Mouse (Mus musculus) C2C12 (cell line): ENCODE measurements at regions not wholly inside any gene's neighbourhood (a gene's known extent, or its start where the extent isn't known, plus 50 kb on each side); places are given as distances from the start of the nearest gene placed in this dataset.

Source experiments
- H3K27me3 ChIP-seq: one replicate; pipeline ENCODE4 v1.6.1; 2011; ENCODE audit not compliant: control insufficient read depth, insufficient read depth, insufficient read length
- H3K36me3 ChIP-seq: one replicate; pipeline ENCODE4 v1.6.1; 2011; ENCODE audit not compliant: control insufficient read depth, insufficient read depth
- H3K4me3 ChIP-seq: one replicate; pipeline ENCODE4 v1.5.1; 2011; ENCODE audit warnings: mild to moderate bottlenecking, control low read depth; ENCODE audit not compliant: poor library complexity, insufficient read depth, severe bottlenecking
- H3K79me2 ChIP-seq: one replicate; pipeline ENCODE4 v1.6.1; 2011; ENCODE audit not compliant: control insufficient read depth, insufficient read depth
- H3K79me3 ChIP-seq: one replicate; pipeline ENCODE4 v1.6.1; 2011; ENCODE audit warnings: low read depth, control low read depth
- H3ac ChIP-seq: one replicate; pipeline ENCODE3; 2011; ENCODE audit warnings: low read depth; ENCODE audit not compliant: control insufficient read depth, insufficient read length
- CEBPB ChIP-seq: IDR thresholded peaks from one replicate; pipeline ENCODE4 v1.6.1; 2011; ENCODE audit warnings: low read depth, mild to moderate bottlenecking, control low read depth, moderate library complexity
- CTCF ChIP-seq: IDR thresholded peaks from one replicate; pipeline ENCODE4 v1.5.1; 2011; ENCODE audit not compliant: control insufficient read depth, insufficient read depth, insufficient read length
- FOSL1 ChIP-seq: IDR thresholded peaks from one replicate; pipeline ENCODE4 v1.8.0; 2011; ENCODE audit warnings: mild to moderate bottlenecking, low read length; ENCODE audit not compliant: poor library complexity, insufficient read depth, severe bottlenecking
- MAX ChIP-seq: IDR thresholded peaks from one replicate; pipeline ENCODE4 v1.6.1; 2011; ENCODE audit warnings: mild to moderate bottlenecking, control low read depth
- MYOD1 ChIP-seq: IDR thresholded peaks from one replicate; pipeline ENCODE4 v1.6.1; 2011; ENCODE audit warnings: low read depth; ENCODE audit not compliant: control insufficient read depth, insufficient read length
- MYOG ChIP-seq: IDR thresholded peaks from one replicate; pipeline ENCODE4 v1.6.1; 2011; ENCODE audit not compliant: control insufficient read depth, insufficient read length; ENCODE audit errors: extremely low read depth
- USF1 ChIP-seq: IDR thresholded peaks from one replicate; pipeline ENCODE4 v1.6.1; 2011; ENCODE audit warnings: low read depth, mild to moderate bottlenecking, control low read depth, moderate library complexity

DNA sequence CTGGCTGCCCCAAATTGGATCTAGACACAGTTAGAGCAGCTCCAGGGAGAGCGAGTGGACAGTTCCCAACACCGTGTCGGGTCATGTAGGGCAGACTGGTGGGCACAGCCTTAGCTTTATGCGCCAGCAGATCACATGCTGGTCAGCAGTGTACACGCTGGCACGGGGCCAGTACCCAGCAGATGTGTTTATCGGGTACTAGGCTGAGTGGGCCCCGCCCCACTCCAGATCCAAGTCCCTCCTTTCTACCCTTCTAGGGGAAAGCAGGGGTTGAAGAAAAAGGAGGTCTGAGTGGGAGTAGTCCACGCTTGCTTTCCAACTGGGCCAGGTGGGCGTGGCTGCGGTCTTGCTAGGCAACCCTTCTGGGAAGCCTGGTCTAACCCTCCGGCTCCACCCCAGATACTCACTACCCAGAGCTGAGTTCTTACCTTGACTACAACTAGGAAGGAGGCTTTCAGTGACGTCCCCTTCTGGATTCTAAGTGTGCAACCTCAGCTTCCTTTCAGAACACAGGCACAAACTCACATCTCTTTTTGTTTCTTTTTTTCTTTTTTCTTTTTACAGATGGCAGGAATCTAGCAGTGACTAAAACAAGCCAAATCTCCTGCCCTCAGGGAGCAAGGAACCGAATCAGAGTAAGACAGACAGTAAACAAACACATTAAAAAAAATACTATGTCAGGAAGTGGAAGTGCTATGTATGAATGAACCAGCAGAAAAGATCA, 59.6 kb downstream of the Irf2bpl start:
- Histone ChIP-seq H3K4me3 (no peak overlapping the region), H3K79me3 (no peaks in the 10 kb centered on the region), H3K27me3 (no peaks in the 10 kb centered on the region), H3ac (peak overlapping the region; percentile 27), H3K79me2 (peaks cover 6% of the 10 kb centered on the region), H3K36me3 (no peaks in the 10 kb centered on the region)
- peak; percentile 82 for TF ChIP-seq USF1
- TF ChIP-seq MAX, result peak; percentile 81
- TF ChIP-seq MYOG, result no peak

DNA sequence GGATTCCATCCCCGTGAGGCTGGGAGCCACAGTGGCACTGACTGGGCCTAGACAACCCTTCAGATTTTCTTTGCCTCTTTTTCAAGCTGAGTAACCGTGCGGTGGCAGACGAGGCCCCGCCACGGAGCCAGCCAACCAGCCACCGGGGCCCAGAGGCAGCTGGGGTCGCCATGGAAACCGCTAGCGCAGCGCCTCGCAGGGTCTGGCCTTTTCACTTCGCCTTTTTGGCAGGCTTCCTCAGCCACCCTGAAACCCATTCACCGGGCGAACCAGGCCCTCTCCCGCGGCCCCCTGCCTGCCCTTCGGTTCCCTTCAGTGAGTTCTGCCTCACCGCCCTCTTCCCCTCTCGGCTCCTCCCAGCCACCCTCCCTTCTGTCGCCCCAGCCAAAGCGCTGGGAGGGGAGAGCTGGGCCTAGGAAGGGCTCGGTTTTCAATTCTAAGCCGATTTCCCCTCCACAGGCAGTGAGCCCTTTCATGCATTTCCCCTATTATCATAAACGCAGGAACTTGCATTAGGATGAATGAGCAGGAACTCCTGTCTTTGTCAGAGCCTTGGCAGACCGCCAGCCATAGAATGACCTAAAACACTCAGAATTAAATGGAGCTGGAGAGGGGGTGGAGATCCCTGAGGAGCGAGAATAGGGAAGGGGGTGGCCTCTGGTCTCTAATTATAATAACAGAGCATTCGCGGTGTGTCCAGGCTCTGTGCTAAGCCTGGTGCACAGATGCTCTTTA, 60.6 kb downstream of the Irf2bpl start:
- TF ChIP-seq CEBPB (no peak), MAX (peak; percentile 76)

DNA sequence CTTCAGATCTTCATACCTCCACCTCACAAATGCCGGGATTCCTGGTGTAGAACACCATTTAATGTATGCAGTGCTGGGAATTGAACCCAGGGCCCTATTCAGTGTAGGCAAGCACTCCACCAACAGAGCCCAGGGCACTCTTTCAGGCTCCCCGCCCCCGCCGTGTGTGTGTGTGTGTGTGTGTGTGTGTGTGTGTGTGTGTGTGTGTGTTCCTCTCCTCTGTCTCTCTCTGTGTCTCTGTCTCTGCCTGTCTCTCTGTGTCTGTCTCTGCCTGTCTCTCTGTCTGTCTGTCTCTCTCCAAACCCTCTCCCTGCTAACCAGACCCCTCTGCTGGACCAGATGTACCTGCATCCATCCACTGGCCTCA, 61.1 kb downstream of the Irf2bpl start:
- no peaks in the 10 kb centered on the region for H3K36me3 ChIP-seq
- TF ChIP-seq MAX (no peak), CTCF (no peak), CEBPB (no peak), MYOG (no peak), MYOD1 (no peak), FOSL1 (no peak), USF1 (no peak)
- no peaks in the 10 kb centered on the region for H3K27me3 ChIP-seq
- peak overlapping the region; percentile 64 for H3ac ChIP-seq
- H3K79me3 ChIP-seq, result no peaks in the 10 kb centered on the region
- peak overlapping the region; percentile 16 for H3K4me3 ChIP-seq
- peaks cover 6% of the 10 kb centered on the region for H3K79me2 ChIP-seq

More for the DNA sequence above, 60.6 kb downstream of the Irf2bpl start:
- no peaks in the 10 kb centered on the region for H3K79me3 ChIP-seq
- H3K4me3 ChIP-seq, result peak overlapping the region; percentile 16
- no peaks in the 10 kb centered on the region for H3K36me3 ChIP-seq
- H3K27me3 ChIP-seq, result no peaks in the 10 kb centered on the region
- H3ac ChIP-seq, result peak overlapping the region; percentile 64
- peaks cover 6% of the 10 kb centered on the region for H3K79me2 ChIP-seq

DNA sequence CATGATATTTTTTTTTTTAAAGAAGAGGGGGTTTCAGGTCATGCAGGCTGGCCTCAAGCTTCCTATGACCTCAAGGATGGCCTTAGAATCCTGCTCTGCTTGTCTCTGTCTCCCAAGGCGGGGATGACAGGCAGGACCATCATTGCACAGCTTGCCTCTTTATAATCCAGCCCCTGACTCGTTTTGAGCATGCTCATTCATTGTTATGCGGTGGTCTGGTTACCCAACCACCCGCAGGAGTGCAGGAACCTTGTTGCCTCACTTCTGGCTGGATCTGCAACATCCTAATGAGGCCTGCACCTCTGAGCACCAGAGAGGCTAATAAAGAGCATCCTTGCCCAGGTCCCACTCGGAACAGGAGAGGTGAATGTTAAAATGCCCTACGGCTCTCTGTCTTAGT, 63.4 kb downstream of the Irf2bpl start:
- TF ChIP-seq FOSL1, result no peak
- no peak for TF ChIP-seq MAX
- no peak for TF ChIP-seq MYOD1
- no peak for TF ChIP-seq CTCF
- TF ChIP-seq USF1, result no peak
- TF ChIP-seq CEBPB, result no peak
- TF ChIP-seq MYOG, result no peak
- Histone ChIP-seq H3K79me2 (peaks cover 6% of the 10 kb centered on the region), H3K27me3 (no peaks in the 10 kb centered on the region)

DNA sequence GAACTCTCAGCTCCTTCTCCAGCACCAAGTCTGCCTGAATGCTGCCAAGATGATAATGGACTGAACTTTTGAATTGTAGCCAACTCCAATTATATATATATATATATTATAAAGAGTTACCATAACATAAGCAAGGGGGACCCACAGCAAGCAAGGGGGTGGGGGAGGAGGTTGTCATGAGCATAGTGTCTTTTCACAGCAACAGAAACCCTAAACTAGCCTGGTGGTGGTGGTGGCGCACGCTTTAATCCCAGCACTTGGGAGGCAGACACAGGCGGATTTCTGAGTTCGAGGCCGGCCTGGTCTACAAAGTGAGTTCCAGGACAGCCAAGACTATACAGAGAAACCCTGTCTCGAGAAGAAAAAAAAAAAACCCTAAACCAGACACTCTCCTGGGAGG, 65.0 kb downstream of the Irf2bpl start:
- no peaks in the 10 kb centered on the region for H3K79me3 ChIP-seq
- H3K79me2 ChIP-seq, result peaks cover 6% of the 10 kb centered on the region
- TF ChIP-seq FOSL1, result no peak
- TF ChIP-seq MYOD1, result no peak
- no peak for TF ChIP-seq CTCF
- TF ChIP-seq USF1, result no peak
- no peak for TF ChIP-seq MYOG
- TF ChIP-seq CEBPB, result no peak
- no peak for TF ChIP-seq MAX
- no peak overlapping the region for H3ac ChIP-seq
- H3K27me3 ChIP-seq, result no peaks in the 10 kb centered on the region
- no peaks in the 10 kb centered on the region for H3K36me3 ChIP-seq
- no peak overlapping the region for H3K4me3 ChIP-seq

More for the DNA sequence above, 63.4 kb downstream of the Irf2bpl start:
- no peaks in the 10 kb centered on the region for H3K36me3 ChIP-seq
- H3ac ChIP-seq, result no peak overlapping the region
- H3K4me3 ChIP-seq, result no peak overlapping the region
- no peaks in the 10 kb centered on the region for H3K79me3 ChIP-seq

DNA sequence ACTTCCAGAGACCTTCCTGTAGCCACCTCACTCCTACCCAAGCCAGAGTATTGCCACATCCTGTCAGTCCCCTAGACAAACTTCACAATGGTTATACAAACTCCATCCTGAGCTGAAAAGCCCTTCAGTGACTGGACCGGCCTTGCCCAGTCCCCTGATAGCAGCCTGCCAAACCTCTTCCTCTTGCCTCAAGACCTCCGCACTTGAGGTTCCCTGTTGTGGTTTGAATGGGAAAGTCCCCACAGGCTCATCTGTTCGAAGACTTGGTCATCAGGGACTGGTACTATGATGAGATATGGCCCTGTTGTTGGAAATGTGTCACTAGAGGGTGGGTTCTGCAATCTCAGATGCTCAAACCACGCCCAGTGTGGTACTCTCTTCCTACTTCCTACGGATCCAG, 65.4 kb downstream of the Irf2bpl start:
- TF ChIP-seq FOSL1 (no peak), MYOD1 (no peak), CEBPB (peak; percentile 32)

More for the DNA sequence above, 65.4 kb downstream of the Irf2bpl start:
- no peaks in the 10 kb centered on the region for H3K36me3 ChIP-seq
- no peak overlapping the region for H3K4me3 ChIP-seq
- no peaks in the 10 kb centered on the region for H3K79me3 ChIP-seq
- H3K79me2 ChIP-seq, result peaks cover 6% of the 10 kb centered on the region
- H3ac ChIP-seq, result no peak overlapping the region
- H3K27me3 ChIP-seq, result no peaks in the 10 kb centered on the region
